Mouse (Mus musculus) forebrain, embryonic 12.5 days (tissue): ENCODE measurements around the gene Gm10681. TPM values are rescaled to one million over a fixed set of nuclear protein-coding genes. Genes with fewer than 3 reads are reported as not detected.

Experiments
- polyA plus RNA-seq: library from polyadenylated mRNA; unstranded; fragments of >200 nt; fragmentation: Nextera tagmentation; extraction: Ambion mirVana; gene quantifications from 2 replicates; pipeline ENCODE4 v1.2.1, GENCODE M21; 2016

The Gm10681 gene
- polyA plus RNA-seq, 1 experiment from 2014 or later = not detected

Other genes with a start within 250 kb of the Gm10681 start
- 274 and 277 TPM in 2 replicates for gene Phgdh, start 248.8 kb downstream of the Gm10681 start, polyA plus RNA-seq
- gene Zfp697, start 206.3 kb downstream of the Gm10681 start, polyA plus RNA-seq = 8.8 and 9.8 TPM in 2 replicates
- not detected in 2 replicates for gene Gm4450, start 131.7 kb downstream of the Gm10681 start, polyA plus RNA-seq
- not detected in 2 replicates for gene Hsd3b4, start 78.3 kb downstream of the Gm10681 start, polyA plus RNA-seq
- not detected in 2 replicates for gene Hsd3b5, start 41.4 kb upstream of the Gm10681 start, polyA plus RNA-seq
- not detected in 2 replicates for gene Hsd3b2, start 135.7 kb upstream of the Gm10681 start, polyA plus RNA-seq
- gene Hsd3b3, start 174.3 kb upstream of the Gm10681 start, polyA plus RNA-seq = 0.18 TPM in 2 replicates
- 26.2 and 35.6 TPM in 2 replicates for gene Hsd3b6, start 225.6 kb upstream of the Gm10681 start, polyA plus RNA-seq